Mouse (Mus musculus) cerebellum, adult 11 months (tissue): ENCODE results near the gene Gm29049.
"Not testable (repeated sequence)": the region's sequence is repeated elsewhere in the genome, so short reads cannot be mapped to it uniquely, and the experiment has no call there.

Experiments
- DNase-seq: peaks from one replicate; pipeline ENCODE4 v3.0.0; 2022

Gene Gm29049

GRCm38 (mm10) chrY:7997068-7997467 lies at the start of gene Gm29049:
Gene Gm29049, minus strand, starts transcription at chrY:7997168.
- DNase-seq, result not testable (repeated sequence)
